Mouse (Mus musculus): ENCODE results near the gene Ankrd65. TPM values are rescaled to one million over a fixed set of nuclear protein-coding genes. Genes with fewer than 3 reads are reported as not detected.

The Ankrd65 gene
- polyA plus RNA-seq, 1 experiment: 2.8 TPM

- H3K4me1 ChIP-seq (ENCODE audit: control insufficient read depth, insufficient read depth, low read length): peaks cover 39% of the 10 kb centered on the region
- no peak overlapping the region for H3K4me3 ChIP-seq (ENCODE audit: insufficient read depth, low read depth, low read length)
- 21% methylated on average over 9 of the region's 9 CpGs for WGBS
- H3K27ac ChIP-seq (ENCODE audit: insufficient read depth, low read depth, low read length): peak overlapping the region; percentile 42; the same call in 1 of the 2 replicates
- no peaks in the 10 kb centered on the region for H3K27me3 ChIP-seq (replicated peaks; ENCODE audit: control insufficient read depth, insufficient read depth, low read length)
- DNase-seq: peak; percentile 84
- no peaks in the 10 kb centered on the region for H3K36me3 ChIP-seq (ENCODE audit: control insufficient read depth, insufficient read depth, low read length)
- TF ChIP-seq POLR2A (IDR thresholded peaks at IDR 0.05; ENCODE audit: low read depth, low read length) (no peak), CTCF (conservative IDR thresholded peaks at IDR 0.05; ENCODE audit: insufficient read depth, insufficient read length, low read depth, low read length) (no peak)
These were observed 15.1 kb upstream of the Ankrd65 start for GRCm38 (mm10) chr4:155774971-155775740.

DNA sequence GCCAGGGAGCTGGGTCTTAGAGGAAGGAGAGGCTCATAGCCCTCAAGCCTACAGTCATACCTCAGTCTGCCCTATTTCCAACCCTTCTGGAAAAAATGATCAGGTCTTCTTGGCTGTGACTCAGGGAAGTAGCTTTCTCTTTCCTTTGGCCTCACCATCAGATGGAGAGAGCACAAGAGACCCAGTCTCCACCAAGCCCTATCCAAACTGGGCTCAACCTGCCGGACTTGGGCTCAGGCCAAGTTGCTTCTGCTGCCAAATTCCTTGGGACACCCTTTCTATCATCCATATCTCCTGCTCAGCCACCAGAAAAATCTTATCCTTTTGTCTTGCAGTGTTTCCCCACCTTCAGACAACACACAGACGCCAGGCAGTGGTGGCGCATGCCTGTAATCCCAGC lies 14.4 kb upstream of the Ankrd65 start:
- WGBS: 68% methylated on average over 3 of the region's 3 CpGs

DNA sequence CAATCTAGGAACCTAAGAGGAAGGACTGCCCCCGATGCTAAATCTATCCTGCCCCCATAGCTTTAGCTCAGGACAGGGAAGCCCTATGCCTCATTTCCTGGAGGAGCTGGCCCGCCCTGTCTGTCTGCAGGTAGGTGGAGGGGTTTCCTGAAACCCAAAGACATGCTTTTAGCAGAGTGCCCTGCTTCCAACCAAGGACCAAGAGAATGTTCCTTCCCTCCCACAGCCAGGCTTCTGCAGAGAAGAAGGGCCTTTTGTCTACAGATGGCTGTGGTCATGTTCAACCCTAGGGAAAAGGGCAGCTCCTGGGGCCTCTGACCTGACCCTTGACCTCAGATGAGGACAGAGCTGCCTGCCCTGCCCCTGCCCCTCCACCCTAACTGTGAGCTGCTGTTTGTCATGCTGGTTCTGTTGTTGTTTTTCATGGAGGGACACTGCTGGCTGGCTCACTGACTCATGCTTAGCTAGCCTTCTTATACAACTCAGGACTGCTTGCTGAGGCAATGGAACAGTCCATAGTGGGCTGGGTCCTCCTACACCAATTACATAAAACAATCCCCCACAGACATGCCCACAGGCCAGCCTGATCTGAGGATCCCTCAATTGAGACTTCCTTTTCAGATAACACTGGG lies 13.4 kb upstream of the Ankrd65 start:
- no peaks in the 10 kb centered on the region for H3K27me3 ChIP-seq (replicated peaks; ENCODE audit: control insufficient read depth, insufficient read depth, low read length)
- DNase-seq: peak; percentile 32
- peak overlapping the region; percentile 36; the same call in 1 of the 2 replicates for H3K27ac ChIP-seq (ENCODE audit: insufficient read depth, low read depth, low read length)
- no peak overlapping the region for H3K4me3 ChIP-seq (ENCODE audit: insufficient read depth, low read depth, low read length)
- H3K36me3 ChIP-seq (ENCODE audit: control insufficient read depth, insufficient read depth, low read length): no peaks in the 10 kb centered on the region
- TF ChIP-seq POLR2A (IDR thresholded peaks at IDR 0.05; ENCODE audit: low read depth, low read length) (no peak), CTCF (conservative IDR thresholded peaks at IDR 0.05; ENCODE audit: insufficient read depth, insufficient read length, low read depth, low read length) (no peak)
- WGBS: 63% methylated on average over 2 of the region's 2 CpGs
- peaks cover 26% of the 10 kb centered on the region for H3K4me1 ChIP-seq (ENCODE audit: control insufficient read depth, insufficient read depth, low read length)

More for the DNA sequence above, 14.4 kb upstream of the Ankrd65 start:
- Histone ChIP-seq H3K4me1 (ENCODE audit: control insufficient read depth, insufficient read depth, low read length) (peaks cover 34% of the 10 kb centered on the region), H3K4me3 (ENCODE audit: insufficient read depth, low read depth, low read length) (no peak overlapping the region), H3K27ac (ENCODE audit: insufficient read depth, low read depth, low read length) (peak overlapping the region; percentile 42), H3K36me3 (ENCODE audit: control insufficient read depth, insufficient read depth, low read length) (no peaks in the 10 kb centered on the region), H3K27me3 (replicated peaks; ENCODE audit: control insufficient read depth, insufficient read depth, low read length) (no peaks in the 10 kb centered on the region)
- peak; percentile 70 for DNase-seq
- TF ChIP-seq POLR2A (IDR thresholded peaks at IDR 0.05; ENCODE audit: low read depth, low read length) (no peak), CTCF (conservative IDR thresholded peaks at IDR 0.05; ENCODE audit: insufficient read depth, insufficient read length, low read depth, low read length) (no peak)

DNA sequence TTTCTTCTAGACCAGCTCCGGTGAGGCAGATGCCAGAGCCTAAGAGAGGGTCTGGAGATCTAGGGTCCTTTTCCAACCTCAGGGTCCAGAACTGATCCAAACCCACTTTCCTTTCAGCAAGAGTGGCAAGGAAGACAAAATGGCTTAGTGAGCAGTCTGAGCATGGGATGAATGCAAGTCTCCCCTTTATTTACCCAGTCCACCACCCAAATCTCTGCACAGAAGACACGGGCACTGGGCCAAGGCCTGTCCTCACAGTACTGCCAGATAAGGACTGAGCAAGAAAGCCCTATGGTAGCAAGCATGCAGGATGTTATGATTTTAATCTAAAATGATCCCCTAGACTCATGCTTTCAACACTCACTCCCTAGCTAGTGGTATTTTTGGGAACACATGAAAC lies 12.4 kb upstream of the Ankrd65 start:
- Histone ChIP-seq H3K27ac (ENCODE audit: insufficient read depth, low read depth, low read length) (no peak overlapping the region), H3K27me3 (replicated peaks; ENCODE audit: control insufficient read depth, insufficient read depth, low read length) (no peaks in the 10 kb centered on the region), H3K4me1 (ENCODE audit: control insufficient read depth, insufficient read depth, low read length) (peaks cover 17% of the 10 kb centered on the region), H3K36me3 (ENCODE audit: control insufficient read depth, insufficient read depth, low read length) (no peaks in the 10 kb centered on the region), H3K4me3 (ENCODE audit: insufficient read depth, low read depth, low read length) (no peak overlapping the region)
- no peak for DNase-seq
- WGBS: 75% methylated on average over 2 of the region's 2 CpGs
- no peak for TF ChIP-seq POLR2A (IDR thresholded peaks at IDR 0.05; ENCODE audit: low read depth, low read length)

DNA sequence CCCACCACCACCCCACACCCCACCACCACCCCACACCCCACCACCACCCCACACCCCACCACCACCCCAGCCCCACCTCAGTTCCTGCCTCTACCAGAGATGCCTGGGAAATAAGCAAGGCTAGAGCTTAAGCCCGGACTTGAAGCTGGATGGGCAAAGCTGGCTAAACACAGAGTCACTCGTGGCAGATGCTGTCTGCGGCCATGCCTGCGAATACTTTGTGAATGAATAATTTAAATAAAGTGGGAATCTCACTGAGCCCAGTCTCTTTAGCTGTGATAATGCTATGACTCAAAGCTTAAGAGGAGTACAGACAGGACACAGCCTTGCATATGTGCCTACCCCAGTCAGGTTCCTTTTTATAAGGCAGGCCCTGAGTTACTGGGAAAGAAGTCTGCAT lies 10.7 kb upstream of the Ankrd65 start:
- 85% methylated on average over 4 of the region's 4 CpGs for WGBS
- no peaks in the 10 kb centered on the region for H3K27me3 ChIP-seq (replicated peaks; ENCODE audit: control insufficient read depth, insufficient read depth, low read length)
- no peak overlapping the region for H3K27ac ChIP-seq (ENCODE audit: insufficient read depth, low read depth, low read length)
- no peak for TF ChIP-seq POLR2A (IDR thresholded peaks at IDR 0.05; ENCODE audit: low read depth, low read length)
- H3K36me3 ChIP-seq (ENCODE audit: control insufficient read depth, insufficient read depth, low read length): no peaks in the 10 kb centered on the region
- no peak for DNase-seq
- H3K4me1 ChIP-seq (ENCODE audit: control insufficient read depth, insufficient read depth, low read length): peaks cover 21% of the 10 kb centered on the region
- no peak overlapping the region for H3K4me3 ChIP-seq (ENCODE audit: insufficient read depth, low read depth, low read length)

DNA sequence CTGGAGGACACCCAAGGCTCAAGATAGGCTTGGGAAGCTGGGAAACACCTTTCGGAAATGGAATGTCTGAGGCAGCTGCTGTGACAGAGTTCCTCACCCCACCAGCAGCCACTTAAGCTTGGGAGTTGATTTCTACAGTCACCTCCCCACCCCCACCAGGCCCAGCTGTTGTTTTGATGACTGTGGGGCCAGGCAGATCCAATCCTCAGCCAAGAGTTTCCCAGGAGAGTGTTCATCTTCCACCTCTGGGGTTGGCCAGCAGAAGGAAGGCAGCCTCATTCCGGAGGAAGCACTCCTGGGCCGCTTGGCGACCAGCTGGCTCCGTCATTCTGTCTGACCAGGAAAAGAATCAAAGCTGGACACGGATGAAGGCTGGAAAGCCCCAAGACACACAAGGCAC lies 9.3 kb upstream of the Ankrd65 start:
- peak; percentile 87 for DNase-seq
- H3K27ac ChIP-seq (ENCODE audit: insufficient read depth, low read depth, low read length): peak overlapping the region; percentile 64; the same call in 1 of the 2 replicates
- WGBS: 35% methylated on average over 6 of the region's 6 CpGs
- no peak overlapping the region for H3K4me3 ChIP-seq (ENCODE audit: insufficient read depth, low read depth, low read length)
- TF ChIP-seq POLR2A (IDR thresholded peaks at IDR 0.05; ENCODE audit: low read depth, low read length): no peak
- TF ChIP-seq CTCF (conservative IDR thresholded peaks at IDR 0.05; ENCODE audit: insufficient read depth, insufficient read length, low read depth, low read length): no peak
- H3K4me1 ChIP-seq (ENCODE audit: control insufficient read depth, insufficient read depth, low read length): peaks cover 17% of the 10 kb centered on the region
- H3K36me3 ChIP-seq (ENCODE audit: control insufficient read depth, insufficient read depth, low read length): no peaks in the 10 kb centered on the region
- no peaks in the 10 kb centered on the region for H3K27me3 ChIP-seq (replicated peaks; ENCODE audit: control insufficient read depth, insufficient read depth, low read length)

DNA sequence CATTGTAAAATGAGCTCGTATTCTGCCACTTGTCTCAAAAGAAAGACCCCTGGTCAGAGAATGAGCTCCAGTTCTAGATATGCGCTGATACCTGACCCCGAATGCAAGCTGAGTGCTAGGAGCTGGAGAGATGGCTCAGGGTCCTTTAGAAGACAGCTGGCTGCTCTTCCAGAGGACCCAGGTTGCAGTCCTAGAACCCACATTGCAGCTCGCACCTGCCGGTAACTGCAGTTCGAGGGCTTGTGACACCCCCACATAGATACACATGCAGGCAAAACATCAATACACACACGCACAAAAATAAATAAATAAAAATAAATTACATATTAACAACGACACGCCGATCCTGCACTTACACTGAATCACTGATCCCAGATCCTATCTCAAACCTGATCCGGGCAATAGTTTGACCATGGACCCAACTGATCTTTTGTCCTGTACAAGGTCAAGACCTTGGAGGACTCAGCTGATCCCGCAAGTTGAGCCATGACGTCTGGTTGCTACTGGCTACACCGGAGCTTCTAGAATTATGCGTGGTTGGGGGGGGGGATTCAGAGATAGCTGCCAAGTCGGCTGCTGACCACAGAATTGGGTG lies 6.7 kb upstream of the Ankrd65 start:
- Histone ChIP-seq H3K27me3 (replicated peaks; ENCODE audit: control insufficient read depth, insufficient read depth, low read length) (no peaks in the 10 kb centered on the region), H3K4me3 (ENCODE audit: insufficient read depth, low read depth, low read length) (peak overlapping the region; percentile 68), H3K4me1 (ENCODE audit: control insufficient read depth, insufficient read depth, low read length) (peaks cover 9% of the 10 kb centered on the region; the same call in 1 of the 2 replicates), H3K27ac (ENCODE audit: insufficient read depth, low read depth, low read length) (peak overlapping the region; percentile 96), H3K36me3 (ENCODE audit: control insufficient read depth, insufficient read depth, low read length) (no peaks in the 10 kb centered on the region)
- TF ChIP-seq CTCF (conservative IDR thresholded peaks at IDR 0.05; ENCODE audit: insufficient read depth, insufficient read length, low read depth, low read length) (no peak), POLR2A (IDR thresholded peaks at IDR 0.05; ENCODE audit: low read depth, low read length) (no peak)
- peak; percentile 79 for DNase-seq
- 22% methylated on average over 16 of the region's 16 CpGs for WGBS

Measured in kidney, adult 2 months (tissue).